Mouse (Mus musculus) myocyte (in vitro differentiated cells): ENCODE data around the gene Gm20388.

Experiments used
- CEBPB ChIP-seq: IDR thresholded peaks from 2 replicates; pipeline ENCODE4 v1.6.1; 2011; ENCODE audit warnings: mild to moderate bottlenecking, moderate library complexity; ENCODE audit not compliant: poor library complexity, insufficient read depth, severe bottlenecking
- POLR2A ChIP-seq: IDR thresholded peaks from one replicate; pipeline ENCODE4 v1.6.1; 2011; ENCODE audit warnings: low read depth, mild to moderate bottlenecking, control low read depth, moderate library complexity; ENCODE audit not compliant: insufficient read length
- SRF ChIP-seq: IDR thresholded peaks from one replicate; pipeline ENCODE4 v1.6.1; 2011; ENCODE audit warnings: low read depth; ENCODE audit not compliant: control insufficient read depth, insufficient read length

DNA sequence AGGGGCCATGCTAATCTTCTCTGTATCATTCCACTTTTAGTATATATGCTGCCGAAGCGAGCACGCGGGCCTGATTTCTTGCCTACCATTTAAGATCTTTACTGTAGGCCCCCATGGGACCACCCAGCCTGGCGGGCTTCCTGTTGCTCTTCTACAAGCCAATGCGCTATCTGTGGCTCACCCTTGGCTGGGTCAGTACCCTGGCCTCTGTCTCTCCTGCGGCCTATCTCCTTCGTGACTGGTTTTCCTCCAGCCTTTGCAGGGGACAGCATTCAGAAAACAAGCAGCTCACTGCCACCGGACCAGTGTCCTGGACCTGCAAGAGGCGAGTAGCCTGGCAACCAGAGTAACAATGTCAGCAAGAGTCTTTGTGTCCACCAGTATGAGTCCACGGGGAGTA is 2610.0 kb downstream of the Gm20388 start:
- no peak for TF ChIP-seq POLR2A
- TF ChIP-seq CEBPB, result no peak
- TF ChIP-seq SRF, result no peak
